Mouse (Mus musculus) cerebellum, postnatal 14 days (tissue): Measurements from ENCODE around the gene I830077J02Rik.
"Not testable (repeated sequence)": the region's sequence is repeated elsewhere in the genome, so short reads cannot be mapped to it uniquely, and the experiment has no call there.

Experiments used
- DNase-seq, 2 experiments: peaks; one replicate each; pipeline ENCODE4 v3.0.0; 2021; ENCODE audit warnings: mixed read lengths in 2 of 2

I830077J02Rik gene

DNA sequence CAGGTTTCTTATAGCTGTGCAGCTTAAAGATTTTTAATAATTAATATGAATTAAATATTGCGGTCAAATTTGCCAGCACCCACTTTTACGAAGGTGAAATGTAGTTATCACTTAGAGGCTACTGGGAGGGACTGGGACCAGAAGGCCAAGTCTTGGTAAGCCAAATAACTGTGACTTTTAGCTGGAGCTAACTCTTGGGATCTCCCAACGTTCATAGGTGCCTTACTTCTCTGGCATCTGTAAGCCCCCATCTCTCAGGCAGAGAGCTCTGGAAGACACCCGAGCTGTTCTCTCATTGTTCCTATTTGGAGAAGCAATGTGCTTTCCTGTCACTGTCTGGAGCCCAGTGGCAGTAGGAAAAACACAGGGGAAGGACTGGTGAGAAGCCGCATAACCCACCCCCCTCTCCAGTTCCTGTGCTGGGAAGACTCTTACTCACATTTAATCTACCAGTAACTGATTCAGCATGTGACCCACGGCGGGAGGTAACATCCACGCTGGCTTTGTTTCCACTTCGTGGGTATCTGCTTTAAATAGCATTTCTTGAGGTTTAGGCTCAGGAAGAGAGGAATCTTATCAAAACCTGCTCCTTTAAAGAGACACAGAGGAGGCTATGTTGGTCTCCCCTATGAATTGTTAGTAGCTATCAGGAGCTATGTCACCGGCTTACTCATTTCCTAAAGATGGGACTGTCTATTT, 14.7 kb downstream of the I830077J02Rik start:
- no peak for DNase-seq

DNA sequence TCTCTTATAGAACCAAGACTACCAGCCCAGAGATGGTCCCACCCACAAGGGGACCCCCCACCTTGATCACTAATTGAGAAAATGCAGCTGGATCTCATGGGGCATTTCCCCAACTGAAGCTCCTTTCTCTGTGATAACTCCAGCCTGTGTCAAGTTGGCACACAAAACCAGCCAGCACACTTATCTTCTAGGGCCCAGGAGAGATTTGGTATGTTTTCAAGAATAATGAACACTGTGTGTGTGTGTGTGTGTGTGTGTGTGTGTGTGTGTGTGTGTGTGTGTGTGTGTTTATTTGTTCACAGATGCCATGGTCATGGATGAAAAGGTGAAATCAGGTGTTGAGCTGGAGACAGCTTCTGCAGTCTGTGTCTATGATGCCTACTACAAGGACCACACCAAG, 16.0 kb downstream of the I830077J02Rik start:
- not testable (repeated sequence) for DNase-seq

GRCm38 (mm10) chr3:105915281-105915680, 17.2 kb downstream of the I830077J02Rik start:
- DNase-seq: no peak

DNA sequence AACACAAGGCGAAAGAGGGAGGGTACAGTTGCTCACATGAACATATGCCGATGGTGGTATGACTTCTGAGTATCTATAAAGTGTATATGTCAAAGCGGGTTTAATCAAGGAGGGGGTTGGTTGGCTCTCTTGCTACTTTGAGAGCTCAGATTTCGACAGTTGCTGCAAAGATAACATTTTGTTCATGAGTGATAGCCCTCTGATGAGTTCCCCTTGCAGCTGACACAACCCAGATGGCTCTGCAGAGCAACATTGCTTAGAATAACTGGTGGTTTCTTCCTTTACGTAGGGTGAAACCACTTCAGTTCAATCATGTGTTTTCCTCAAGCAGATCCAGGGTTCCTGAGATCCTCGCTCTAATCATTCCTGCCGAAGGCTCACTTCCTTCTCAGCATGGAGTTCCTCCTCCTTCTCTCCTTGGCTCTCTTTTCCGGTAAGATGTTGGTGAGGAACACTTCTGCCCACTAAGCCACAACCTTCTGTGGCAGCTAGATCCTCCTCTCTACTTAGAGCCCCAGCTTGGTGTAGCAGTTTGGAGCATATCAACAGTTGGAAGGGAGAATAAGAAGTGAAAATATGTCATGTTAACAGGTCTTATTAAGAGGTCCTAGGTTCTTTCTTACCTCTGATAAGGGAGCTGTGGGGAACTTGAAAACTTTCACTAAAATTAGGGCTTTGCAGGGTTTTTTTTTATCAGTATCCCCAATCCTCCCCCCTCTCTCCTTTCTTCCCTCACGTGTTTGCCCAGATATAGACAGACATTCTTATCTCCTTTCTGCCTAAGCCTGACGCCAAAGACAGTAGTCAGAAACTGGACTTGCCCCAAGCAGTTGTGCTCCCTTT, 18.4 kb downstream of the I830077J02Rik start:
- DNase-seq: no peak

GRCm38 (mm10) chr3:105912097-105912880, 20.2 kb downstream of the I830077J02Rik start:
- no peak for DNase-seq

DNA sequence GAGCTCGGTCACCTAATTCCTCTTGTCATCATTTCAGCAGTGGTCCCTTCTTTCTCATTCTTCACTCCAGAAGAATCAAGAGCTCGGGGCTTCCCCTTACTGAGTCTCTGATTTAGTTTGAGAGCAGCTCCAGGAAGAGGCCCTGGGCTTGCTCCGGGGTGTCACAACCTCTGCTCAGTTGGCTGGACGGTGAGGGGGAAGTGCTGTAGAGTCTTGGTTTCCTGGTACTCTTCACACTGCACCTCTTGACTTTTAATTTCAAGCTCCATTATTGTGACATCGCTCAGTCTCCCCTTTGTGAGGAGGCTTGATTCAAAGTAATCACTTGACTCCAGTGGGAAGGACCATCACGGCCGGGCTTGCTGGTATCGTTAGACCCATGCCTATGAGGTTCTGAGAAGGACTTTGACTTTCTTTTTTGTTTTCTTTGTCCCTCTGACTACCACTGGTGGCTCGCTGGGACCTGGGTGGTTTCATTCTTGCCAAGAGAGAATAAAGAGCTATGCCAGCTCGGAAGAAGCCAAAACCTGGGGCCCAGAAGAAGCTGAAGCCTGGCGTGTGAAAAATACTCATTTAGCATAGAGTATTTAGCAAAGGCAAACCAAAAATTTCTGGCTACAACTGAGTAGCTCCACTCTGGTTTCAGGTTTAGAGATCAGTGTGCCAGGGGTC, 21.8 kb downstream of the I830077J02Rik start:
- DNase-seq: no peak

DNA sequence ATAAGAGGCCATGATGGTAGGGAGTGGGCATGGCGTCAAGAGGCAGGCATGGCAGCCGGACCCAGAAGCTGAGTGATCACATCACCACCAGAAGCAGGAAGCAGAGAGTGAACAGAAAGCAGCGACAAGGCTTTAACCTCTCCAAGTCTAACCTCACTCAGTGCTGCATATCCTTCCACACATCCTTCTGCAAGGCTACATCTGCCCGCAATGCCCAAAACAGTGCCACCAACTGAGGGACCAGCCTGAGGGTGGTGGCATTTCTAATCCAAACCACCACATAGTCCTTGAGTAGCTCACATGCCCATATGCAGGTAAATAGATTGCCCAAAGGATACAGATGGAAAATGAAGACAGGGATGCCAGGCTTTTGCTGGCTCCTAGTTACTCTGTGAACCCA, 23.5 kb downstream of the I830077J02Rik start:
- no peak for DNase-seq

DNA sequence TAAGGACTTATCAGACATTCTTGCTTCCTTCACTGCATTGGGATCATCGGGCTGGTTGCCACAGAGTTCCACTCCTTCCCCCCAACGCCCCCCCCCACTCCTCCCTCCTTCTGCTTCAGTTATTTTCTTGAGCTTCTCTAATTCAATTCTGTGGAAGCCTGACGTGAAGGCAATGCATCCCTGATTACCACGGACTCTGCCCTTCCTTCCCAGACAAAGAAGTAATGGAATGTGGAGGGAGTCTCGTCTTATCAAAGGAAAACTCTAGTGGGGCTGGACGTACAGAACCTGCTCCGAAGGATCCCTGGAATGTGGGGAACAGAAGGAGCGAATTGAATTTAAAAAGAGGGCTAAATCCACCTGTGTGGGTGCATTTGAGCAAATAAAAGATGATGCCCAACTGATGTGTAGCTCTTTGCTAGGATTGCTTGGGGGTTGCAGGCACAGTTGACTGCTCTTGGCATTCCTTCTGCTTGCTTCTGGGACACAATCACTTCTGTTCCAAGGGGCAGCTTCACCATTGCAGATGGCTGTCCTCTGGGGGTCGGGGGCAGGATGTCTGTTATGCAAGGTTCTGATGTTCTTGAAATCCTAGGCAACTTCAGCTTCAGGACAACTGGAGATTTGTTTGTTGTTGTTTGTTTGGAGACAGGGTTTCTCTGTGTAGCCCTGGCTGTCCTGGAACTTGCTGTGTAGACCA, 24.4 kb downstream of the I830077J02Rik start:
- no peak for DNase-seq

- no peak for DNase-seq
These were observed 27.7 kb downstream of the I830077J02Rik start for GRCm38 (mm10) chr3:105904721-105905120.

- DNase-seq: no peak
These were observed 28.3 kb downstream of the I830077J02Rik start for GRCm38 (mm10) chr3:105904213-105904612.

DNA sequence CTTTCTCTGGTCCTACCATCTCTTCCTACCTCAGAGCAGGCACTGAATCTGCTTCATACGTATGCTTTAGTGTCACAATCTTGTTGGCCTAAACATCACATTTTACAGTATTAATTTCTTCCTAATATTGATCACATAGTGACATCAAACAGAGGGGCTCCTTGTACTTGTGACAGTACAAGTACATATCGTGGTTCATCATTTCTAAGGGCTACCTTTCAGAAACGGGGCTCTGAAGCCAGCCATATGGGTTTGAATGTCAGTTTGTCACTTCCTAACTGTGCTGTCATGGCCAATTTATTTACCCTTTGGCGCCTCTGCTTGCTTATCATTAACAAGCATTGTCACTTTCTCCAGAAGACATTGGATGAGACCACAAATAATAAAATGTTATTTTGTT, 31.0 kb downstream of the I830077J02Rik start:
- DNase-seq: no peak

DNA sequence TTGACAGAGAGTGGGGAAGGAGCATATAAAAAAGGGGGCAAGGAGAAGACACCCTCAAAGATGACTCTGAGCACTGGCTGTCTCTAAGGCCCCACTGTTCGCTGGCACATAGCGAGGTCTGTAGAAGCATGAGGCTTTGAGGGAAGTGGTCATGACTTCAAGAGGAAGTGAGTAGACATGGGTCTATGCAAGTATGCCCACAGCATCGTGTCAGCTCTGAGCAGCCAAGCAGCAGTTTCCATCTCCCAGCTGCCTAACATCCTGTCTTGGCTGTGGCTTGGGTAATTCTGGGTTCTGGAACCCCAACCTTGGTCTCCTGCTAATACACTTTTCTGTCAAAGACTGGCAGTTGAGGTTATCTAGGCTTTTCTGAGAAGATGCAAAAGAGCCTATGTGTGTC, 31.7 kb downstream of the I830077J02Rik start:
- no peak for DNase-seq

GRCm38 (mm10) chr3:105900266-105900665, 32.2 kb downstream of the I830077J02Rik start:
- DNase-seq: no peak

DNA sequence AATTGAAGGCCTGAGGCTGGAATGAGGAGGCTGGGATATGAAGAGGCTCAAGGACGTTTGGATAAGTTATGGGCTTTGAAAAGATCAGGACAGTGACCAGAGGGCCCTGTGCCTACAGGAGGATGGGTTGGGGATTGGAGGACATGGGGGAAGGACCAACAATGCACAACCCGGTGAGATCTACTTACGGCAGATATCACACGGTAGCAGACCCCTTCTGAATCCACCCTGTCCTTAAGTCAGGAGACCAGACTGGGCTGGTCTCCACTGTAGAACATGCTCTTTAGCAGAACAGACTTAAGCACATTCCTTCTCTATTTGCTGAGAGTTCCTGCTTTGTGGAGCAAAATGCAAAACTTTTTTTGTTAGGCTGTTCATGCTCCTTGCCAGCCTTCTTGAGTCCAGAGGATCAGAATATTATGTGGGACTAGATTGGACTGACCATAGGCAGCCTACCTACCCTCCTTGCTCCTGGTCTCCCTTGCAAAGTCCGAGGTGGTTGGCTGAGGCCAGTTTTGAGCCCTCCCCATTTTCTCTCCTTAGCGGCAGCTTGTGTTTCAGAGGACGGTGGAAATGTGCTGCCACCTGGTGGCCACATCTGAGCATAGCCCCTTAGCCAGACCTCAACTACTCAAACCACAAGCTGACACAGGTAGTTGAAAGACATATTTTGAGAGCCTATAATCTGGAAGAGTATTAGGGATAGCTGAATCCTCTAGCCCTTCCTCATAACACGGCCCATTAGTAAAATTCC, 32.9 kb downstream of the I830077J02Rik start:
- DNase-seq: peak; percentile 90

GRCm38 (mm10) chr3:105898861-105899260, 33.6 kb downstream of the I830077J02Rik start:
- no peak for DNase-seq

- no peak for DNase-seq
These were observed 34.1 kb downstream of the I830077J02Rik start for GRCm38 (mm10) chr3:105898325-105898724.

- no peak for DNase-seq
These were observed 35.7 kb downstream of the I830077J02Rik start for GRCm38 (mm10) chr3:105896811-105897210.

- DNase-seq: peak; percentile 43 to 72
These were observed 37.6 kb downstream of the I830077J02Rik start for GRCm38 (mm10) chr3:105894601-105895592.

GRCm38 (mm10) chr3:105893941-105894391, 38.5 kb downstream of the I830077J02Rik start:
- DNase-seq: no peak
